Mouse (Mus musculus) MEL (cell line): ENCODE measurements around the gene Alad. TPM values are rescaled to one million over a fixed set of nuclear protein-coding genes. Genes with fewer than 3 reads are reported as not detected.

Experiments used
- DNase-seq: peaks from one replicate; pipeline ENCODE4 v3.0.0; 2011; ENCODE audit warnings: low read depth, low spot score
- H3K27ac ChIP-seq: 2 replicates; pipeline ENCODE4 v1.5.1; 2012; ENCODE audit warnings: low read depth, mild to moderate bottlenecking, control low read depth, low read length, moderate library complexity; ENCODE audit not compliant: control insufficient read depth
- H3K27me3 ChIP-seq, 2 experiments: fragments of 150-350 bp in 1 of 2; sonication (generic) in 1 of 2; 2 replicates each; pipeline ENCODE4 v1.6.1; 2012; ENCODE audit warnings: low read length in 2 of 2, mild to moderate bottlenecking in 2 of 2, improper control_type of control experiment in 1 of 2, moderate library complexity in 1 of 2; ENCODE audit not compliant: insufficient read depth in 2 of 2, control insufficient read depth in 1 of 2
- H3K36me3 ChIP-seq, 2 experiments: 2 replicates each; pipeline ENCODE4 v1.6.1; 2012 to 2014; ENCODE audit warnings: low read length in 2 of 2, improper control_type of control experiment in 1 of 2, inconsistent platforms in 1 of 2, mild to moderate bottlenecking in 1 of 2; ENCODE audit not compliant: insufficient read depth in 2 of 2, control insufficient read depth in 1 of 2
- H3K4me1 ChIP-seq, 2 experiments: fragments of 150-350 bp in 1 of 2; sonication (generic) in 1 of 2; 2 replicates each; pipeline ENCODE4 v1.6.1; 2012; ENCODE audit warnings: low read length in 2 of 2, improper control_type of control experiment in 1 of 2, mild to moderate bottlenecking in 1 of 2; ENCODE audit not compliant: insufficient read depth in 2 of 2, control insufficient read depth in 1 of 2
- H3K4me3 ChIP-seq, 2 experiments: fragments of 150-350 bp in 1 of 2; sonication (generic) in 1 of 2; 2 replicates each; pipeline ENCODE4 v1.5.1; 2012; ENCODE audit warnings: low read depth in 2 of 2, low read length in 2 of 2, mild to moderate bottlenecking in 2 of 2, moderate library complexity in 2 of 2, control low read depth in 1 of 2, improper control_type of control experiment in 1 of 2; ENCODE audit not compliant: control insufficient read depth in 1 of 2, insufficient read depth in 1 of 2
- H3K79me2 ChIP-seq: 2 replicates; pipeline ENCODE4 v1.6.1; 2012; ENCODE audit warnings: mild to moderate bottlenecking, low read length, moderate library complexity; ENCODE audit not compliant: control insufficient read depth, poor library complexity, insufficient read depth
- H3K9ac ChIP-seq: 2 replicates; pipeline ENCODE4 v1.6.1; 2012; ENCODE audit warnings: low read depth, mild to moderate bottlenecking, control low read depth, low read length, moderate library complexity; ENCODE audit not compliant: control insufficient read depth, poor library complexity, severe bottlenecking
- H3K9me3 ChIP-seq: fragments of 150-350 bp; sonication (generic); replicated peaks from 2 replicates; pipeline ENCODE4 v1.6.1; 2012; ENCODE audit warnings: mild to moderate bottlenecking, low read length, improper control_type of control experiment, moderate library complexity; ENCODE audit not compliant: insufficient read depth
- CHD1 ChIP-seq: IDR thresholded peaks from 2 replicates; pipeline ENCODE4 v1.6.1; 2012; ENCODE audit warnings: low read depth, mild to moderate bottlenecking, inconsistent platforms, low read length, improper control_type of control experiment
- CHD2 ChIP-seq: IDR thresholded peaks from 2 replicates; pipeline ENCODE4 v1.6.1; 2011; ENCODE audit warnings: low read length, improper control_type of control experiment
- CTCF ChIP-seq, 3 experiments: IDR thresholded peaks in 2 of 3; conservative IDR thresholded peaks in 1 of 3; 2 replicates each; pipeline ENCODE4 v1.5.1; 2011 to 2012; ENCODE audit warnings: low read length in 3 of 3, low read depth in 2 of 3, mild to moderate bottlenecking in 2 of 3, improper control_type of control experiment in 1 of 3, inconsistent platforms in 1 of 3, mixed read lengths in 1 of 3, moderate library complexity in 1 of 3; ENCODE audit not compliant: control insufficient read depth in 1 of 3, insufficient read depth in 1 of 3, poor library complexity in 1 of 3, severe bottlenecking in 1 of 3
- ELF1 ChIP-seq: IDR thresholded peaks from 2 replicates; pipeline ENCODE4 v1.6.1; 2014; ENCODE audit warnings: low read depth, mild to moderate bottlenecking, inconsistent platforms, low read length, improper control_type of control experiment, moderate library complexity
- EP300 ChIP-seq, 2 experiments: IDR thresholded peaks; 2 replicates each; pipeline ENCODE4 v1.6.1; 2011; ENCODE audit warnings: improper control_type of control experiment in 2 of 2, low read length in 2 of 2, low read depth in 1 of 2, mild to moderate bottlenecking in 1 of 2
- GATA1 ChIP-seq: IDR thresholded peaks from 2 replicates; pipeline ENCODE4 v1.6.1; 2011; ENCODE audit warnings: low read depth, low read length, improper control_type of control experiment
- HCFC1 ChIP-seq: IDR thresholded peaks from 2 replicates; pipeline ENCODE4 v1.6.1; 2012; ENCODE audit warnings: low read depth, mild to moderate bottlenecking, inconsistent platforms, low read length, improper control_type of control experiment, moderate library complexity
- MEF2A ChIP-seq: IDR thresholded peaks from 2 replicates; pipeline ENCODE4 v1.6.1; 2014; ENCODE audit warnings: low read depth, mild to moderate bottlenecking, inconsistent platforms, low read length, improper control_type of control experiment; ENCODE audit not compliant: poor library complexity, insufficient replicate concordance, severe bottlenecking; ENCODE audit errors: extremely low read depth
- MYB ChIP-seq: IDR thresholded peaks from 2 replicates; pipeline ENCODE4 v1.6.1; 2011; ENCODE audit warnings: mild to moderate bottlenecking, low read depth, low read length, improper control_type of control experiment
- NRF1 ChIP-seq: IDR thresholded peaks from 2 replicates; pipeline ENCODE4 v1.6.1; 2014; ENCODE audit warnings: low read depth, mild to moderate bottlenecking, inconsistent platforms, low read length, improper control_type of control experiment, moderate library complexity; ENCODE audit not compliant: poor library complexity, insufficient read depth, severe bottlenecking
- POLR2A ChIP-seq, 2 experiments: IDR thresholded peaks; 2 replicates each; pipeline ENCODE4 v1.6.1; 2011 to 2012; ENCODE audit warnings: low read length in 2 of 2, mild to moderate bottlenecking in 2 of 2, control low read depth in 1 of 2, improper control_type of control experiment in 1 of 2, low read depth in 1 of 2, moderate library complexity in 1 of 2; ENCODE audit not compliant: control insufficient read depth in 1 of 2, insufficient read depth in 1 of 2, poor library complexity in 1 of 2
- POLR2AphosphoS5 ChIP-seq: IDR thresholded peaks from 2 replicates; pipeline ENCODE4 v1.6.1; 2012; ENCODE audit warnings: low read depth, borderline replicate concordance, mild to moderate bottlenecking, inconsistent platforms, low read length, moderate library complexity, mixed read lengths
- RAD21 ChIP-seq: IDR thresholded peaks from 2 replicates; pipeline ENCODE4 v1.6.1; 2011; ENCODE audit warnings: mild to moderate bottlenecking, low read depth, low read length, improper control_type of control experiment
- TAL1 ChIP-seq: IDR thresholded peaks from 2 replicates; pipeline ENCODE4 v1.6.1; 2012; ENCODE audit warnings: mild to moderate bottlenecking, inconsistent platforms, low read length, moderate library complexity, mixed read lengths
- TBP ChIP-seq: IDR thresholded peaks from 2 replicates; pipeline ENCODE4 v1.8.0; 2011; ENCODE audit warnings: low read depth, low read length, improper control_type of control experiment
- TCF12 ChIP-seq: IDR thresholded peaks from 2 replicates; pipeline ENCODE4 v1.6.1; 2014; ENCODE audit warnings: low read depth, mild to moderate bottlenecking, inconsistent platforms, low read length, improper control_type of control experiment, moderate library complexity
- UBTF ChIP-seq: IDR thresholded peaks from 2 replicates; pipeline ENCODE4 v1.6.1; 2012; ENCODE audit warnings: low read depth, mild to moderate bottlenecking, inconsistent platforms, low read length, improper control_type of control experiment, moderate library complexity, borderline replicate concordance; ENCODE audit not compliant: insufficient read depth
- USF1 ChIP-seq: IDR thresholded peaks from 2 replicates; pipeline ENCODE4 v1.6.1; 2014; ENCODE audit warnings: low read depth, mild to moderate bottlenecking, inconsistent platforms, low read length, improper control_type of control experiment, moderate library complexity
- ZC3H11A ChIP-seq: IDR thresholded peaks from 2 replicates; pipeline ENCODE4 v1.6.1; 2012; ENCODE audit warnings: low read depth, mild to moderate bottlenecking, inconsistent platforms, low read length, improper control_type of control experiment
- polyA plus RNA-seq, 2 experiments: library from polyadenylated mRNA; stranded (reverse) in 1 of 2; unstranded in 1 of 2; fragments of >175 nt in 1 of 2; fragments of >200 nt in 1 of 2; gene quantifications; 2 replicates each; pipeline versions ENCODE4 v1.2.1 to v1.2.4; 2012; ENCODE audit warnings: low replicate concordance in 2 of 2, low read depth in 1 of 2; ENCODE audit not compliant: insufficient read length in 2 of 2, insufficient read depth in 1 of 2, missing spikeins in 1 of 2
- total RNA-seq: library from RNA; depleted of rRNA; stranded (reverse); fragments of 300-350 nt; gene quantifications from 2 replicates; pipeline ENCODE4 v1.2.3, GENCODE M21; 2012; rRNA removed

The Alad gene
- total RNA-seq (199 and 213 TPM in 2 replicates), polyA plus RNA-seq (100 to 1,000 TPM in 1 of 2 experiments, not detected in 1; 386 TPM)

DNA sequence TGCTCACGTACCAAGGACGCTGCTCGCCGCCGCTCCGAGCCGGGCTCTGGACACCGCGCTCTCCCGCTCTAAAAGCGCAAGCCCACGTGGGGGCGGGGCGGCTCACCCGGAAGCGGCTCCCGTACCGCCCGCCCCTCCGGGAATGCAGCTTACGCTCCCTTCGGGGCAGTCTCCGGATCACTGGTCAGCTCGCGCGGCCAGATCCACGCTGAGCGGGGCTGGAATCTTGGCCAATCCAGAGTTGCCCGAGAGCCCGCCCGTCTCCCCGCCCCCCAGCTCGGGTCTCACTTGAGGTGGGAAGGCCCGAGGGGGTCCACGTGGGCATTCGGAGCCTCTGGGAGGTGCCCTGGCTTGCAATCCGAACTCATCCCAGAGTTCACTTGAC is at the start of gene Alad:
Gene Alad, minus strand, starts transcription at position 70 of the 385 bp plus-strand sequence.
- Histone ChIP-seq H3K27ac (peak within 1 kb of the TSS; percentile 80), H3K27me3 (no peaks in the 10 kb centered on the region), H3K9me3 (no peaks in the 10 kb centered on the region), H3K9ac (peak within 1 kb of the TSS; percentile 92), H3K36me3 (peaks cover 0 to 65% of the 10 kb centered on the region in 2 experiments; a peak in 2 of 4 replicates), H3K4me1 (peaks cover 51 to 61% of the 10 kb centered on the region in 2 experiments), H3K4me3 (peak within 1 kb of the TSS; percentile 74 to 83), H3K79me2 (peaks cover 43% of the 10 kb centered on the region)
- DNase-seq: peak; percentile 97
- TF ChIP-seq CHD2 (no peak), POLR2AphosphoS5 (peak; percentile 31; the same call in 1 of the 2 replicates)

DNA sequence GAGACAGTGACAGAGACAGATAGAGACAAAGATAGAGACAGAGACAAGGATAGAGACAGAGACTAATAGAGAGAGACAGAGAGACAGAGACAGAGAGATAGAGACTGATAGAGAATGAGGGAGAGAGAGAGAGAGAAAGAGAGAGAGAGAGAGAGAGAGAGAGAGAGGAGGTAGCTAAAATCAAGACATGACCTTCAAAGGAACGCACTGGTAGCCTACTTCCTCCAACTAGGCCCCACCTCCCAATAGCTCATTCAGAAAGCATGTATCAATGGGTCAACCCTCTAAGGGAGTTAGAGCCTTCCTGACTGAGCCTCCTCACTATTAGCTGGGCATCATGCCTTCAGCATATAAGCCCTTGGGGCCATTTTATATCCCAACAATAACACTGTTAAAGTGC is 48.6 kb upstream of the Alad start:
- H3K4me3 ChIP-seq: no peak overlapping the region
- no peaks in the 10 kb centered on the region for H3K27me3 ChIP-seq
- H3K36me3 ChIP-seq: no peaks in the 10 kb centered on the region
- no peaks in the 10 kb centered on the region for H3K4me1 ChIP-seq
- H3K79me2 ChIP-seq: no peaks in the 10 kb centered on the region
- no peak for DNase-seq
- TF ChIP-seq UBTF (no peak), GATA1 (no peak), NRF1 (no peak), HCFC1 (no peak), CTCF (IDR thresholded peaks at IDR 0.05 in 2 of 3, conservative IDR thresholded peaks at IDR 0.05 in 1 of 3; ENCODE audit: control insufficient read depth in 1 of 3, insufficient read depth in 1 of 3, low read depth in 2 of 3, low read length in 3 of 3, poor library complexity in 1 of 3, severe bottlenecking in 1 of 3) (no peak), TCF12 (no peak), RAD21 (no peak), TAL1 (no peak), POLR2AphosphoS5 (no peak), POLR2A (IDR thresholded peaks at IDR 0.05; ENCODE audit: control insufficient read depth in 1 of 2, insufficient read depth in 1 of 2, low read depth in 1 of 2, low read length in 2 of 2, poor library complexity in 1 of 2) (no peak), CHD1 (no peak), MEF2A (no peak), EP300 (IDR thresholded peaks at IDR 0.05; ENCODE audit: low read depth in 1 of 2, low read length in 2 of 2) (no peak), TBP (no peak), USF1 (no peak), ELF1 (no peak), ZC3H11A (no peak), MYB (no peak)
- no peak overlapping the region for H3K27ac ChIP-seq
- no peaks in the 10 kb centered on the region for H3K9me3 ChIP-seq
- no peak overlapping the region for H3K9ac ChIP-seq
